Mouse (Mus musculus): ENCODE measurements around the gene Synm. TPM values are rescaled to one million over a fixed set of nuclear protein-coding genes. Genes with fewer than 3 reads are reported as not detected.

The Synm gene
- 14.0 and 17.2 TPM in 2 replicates for polyA plus RNA-seq (2012; rRNA removed)

DNA sequence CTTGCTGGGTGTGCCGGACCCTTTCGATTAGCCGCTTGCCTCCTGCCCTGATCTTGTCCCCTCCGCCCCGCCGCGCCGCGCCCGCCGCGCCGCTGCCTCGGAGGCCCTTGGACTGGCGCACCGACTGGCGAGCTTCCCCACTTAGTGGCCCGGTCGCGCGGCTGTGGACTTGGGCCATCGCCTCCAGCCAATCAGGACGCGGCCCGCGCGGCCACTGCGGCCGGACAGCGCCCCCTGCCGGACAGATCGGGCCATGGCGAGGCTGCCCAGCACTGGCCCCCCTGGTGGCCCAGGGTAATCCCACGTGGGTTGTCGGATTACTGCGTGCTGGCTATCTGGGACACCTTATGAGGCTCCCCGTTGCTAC, at the start of gene Synm:
Gene Synm, minus strand, starts transcription at position 114 of the 367 bp plus-strand sequence.
- H3K4me3 ChIP-seq (replicated peaks; ENCODE audit: extremely low read depth, low read depth, low read length), result peak within 1 kb of the TSS; percentile 75
- WGBS, result under 1% methylated on average over 37 of the region's 37 CpGs
- H3K4me1 ChIP-seq (ENCODE audit: control insufficient read depth, insufficient read depth, low read length), result no peaks in the 10 kb centered on the region
- TF ChIP-seq CTCF (IDR thresholded peaks at IDR 0.05; ENCODE audit: insufficient read depth, low read length), result peak; percentile 57
- peak; percentile 32; the same call in 1 of the 2 replicates for TF ChIP-seq POLR2A (IDR thresholded peaks at IDR 0.05; ENCODE audit: borderline replicate concordance, extremely low read depth, low read depth, low read length)
- DNase-seq, result peak; percentile 97

DNA sequence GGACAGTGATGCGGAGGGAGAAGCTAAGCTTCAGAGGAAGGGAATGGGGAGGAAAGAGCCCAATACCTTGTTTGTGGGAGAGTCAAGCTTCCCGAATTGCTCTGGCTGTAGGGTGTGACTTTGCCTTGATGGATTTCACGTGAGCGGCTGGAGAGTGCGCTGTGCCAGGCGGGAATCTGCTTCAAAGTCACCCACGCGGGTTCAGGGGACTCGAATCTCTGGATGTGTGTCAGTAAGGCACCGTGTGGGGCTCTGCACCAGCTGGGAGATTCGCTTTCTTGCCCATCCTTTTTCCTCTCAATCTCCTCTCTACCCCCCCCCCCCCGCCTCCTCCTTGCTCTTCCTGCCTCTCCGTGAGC, 44.3 kb upstream of the Synm start:
- WGBS, result 9% methylated on average over 13 of the region's 13 CpGs

DNA sequence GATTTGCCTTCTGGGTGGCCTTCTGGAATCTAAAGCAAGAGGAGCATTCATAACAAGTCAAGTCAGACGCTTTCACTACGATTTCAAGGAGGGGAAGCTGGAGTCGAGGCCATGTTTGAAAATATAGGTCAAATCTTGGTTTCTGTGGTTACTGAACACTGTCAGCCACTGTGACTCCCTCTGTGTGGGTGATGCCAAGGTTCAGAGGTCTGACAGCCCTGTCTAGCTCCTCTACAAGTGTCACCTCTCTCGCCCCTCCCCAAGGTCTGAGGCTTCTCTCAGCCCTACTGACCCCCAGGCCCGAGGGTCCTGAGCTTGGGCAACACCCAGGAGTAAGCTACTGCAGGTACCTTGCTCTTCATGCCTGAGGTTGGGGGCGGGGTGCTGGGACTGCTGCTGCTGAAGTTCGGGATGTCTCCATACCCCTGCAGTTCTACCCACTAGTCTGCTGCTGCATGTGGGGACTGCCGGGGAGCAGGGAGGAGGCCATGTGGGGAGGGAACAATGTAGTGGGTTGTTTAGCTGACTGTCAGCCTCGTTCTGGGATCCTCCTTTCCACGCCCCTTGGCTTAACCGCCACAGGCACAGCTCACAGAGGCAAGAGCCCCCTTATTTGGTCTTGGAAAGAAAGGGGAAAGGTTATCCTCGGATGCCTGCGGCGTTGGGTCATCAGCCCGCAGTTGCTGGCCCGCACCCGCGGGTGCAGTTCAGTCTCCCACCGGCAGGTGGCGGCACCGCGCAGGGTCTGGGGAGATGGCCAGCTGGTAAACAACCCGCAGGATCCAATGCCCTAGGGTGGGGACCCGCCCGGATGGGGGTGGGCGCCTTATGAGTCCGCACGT, 43.7 kb upstream of the Synm start:
- 13% methylated on average over 28 of the region's 28 CpGs for WGBS
- Histone ChIP-seq H3K4me3 (replicated peaks; ENCODE audit: extremely low read depth, low read depth, low read length) (peak overlapping the region; percentile 9), H3K4me1 (ENCODE audit: control insufficient read depth, insufficient read depth, low read length) (no peaks in the 10 kb centered on the region)
- peak; percentile 67 for TF ChIP-seq CTCF (IDR thresholded peaks at IDR 0.05; ENCODE audit: insufficient read depth, low read length)
- no peak; the same call in 1 of the 2 replicates for TF ChIP-seq POLR2A (IDR thresholded peaks at IDR 0.05; ENCODE audit: borderline replicate concordance, extremely low read depth, low read depth, low read length)
- peak; percentile 84 for DNase-seq

More for the DNA sequence above, 44.3 kb upstream of the Synm start:
- no peaks in the 10 kb centered on the region for H3K4me1 ChIP-seq (ENCODE audit: control insufficient read depth, insufficient read depth, low read length)
- peak overlapping the region; percentile 9 for H3K4me3 ChIP-seq (replicated peaks; ENCODE audit: extremely low read depth, low read depth, low read length)
- no peak for TF ChIP-seq CTCF (IDR thresholded peaks at IDR 0.05; ENCODE audit: insufficient read depth, low read length)
- no peak for TF ChIP-seq POLR2A (IDR thresholded peaks at IDR 0.05; ENCODE audit: borderline replicate concordance, extremely low read depth, low read depth, low read length)
- DNase-seq, result no peak

DNA sequence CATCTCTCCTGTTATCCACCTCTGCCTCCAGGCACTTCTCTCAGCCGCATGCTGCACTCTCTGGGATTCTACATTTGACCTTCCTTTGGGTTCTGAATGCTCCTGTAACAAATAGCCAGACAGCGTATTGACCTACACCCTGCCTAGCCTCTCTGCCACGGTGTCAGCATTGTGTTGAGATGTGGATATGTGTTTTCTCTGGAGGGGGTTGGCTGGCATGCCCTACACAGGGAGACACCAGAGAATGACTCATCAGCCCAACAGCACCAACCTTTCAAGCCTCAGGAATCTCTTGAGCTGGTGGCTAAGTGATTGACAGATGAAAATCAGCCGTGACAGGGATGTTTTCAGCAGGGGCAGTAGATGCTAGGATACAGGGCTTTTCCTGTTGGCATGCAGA, 41.5 kb upstream of the Synm start:
- Histone ChIP-seq H3K4me1 (ENCODE audit: control insufficient read depth, insufficient read depth, low read length) (no peaks in the 10 kb centered on the region), H3K4me3 (replicated peaks; ENCODE audit: extremely low read depth, low read depth, low read length) (no peak overlapping the region)
- no peak for DNase-seq
- 72% methylated on average over 4 of the region's 4 CpGs for WGBS
- TF ChIP-seq CTCF (IDR thresholded peaks at IDR 0.05; ENCODE audit: insufficient read depth, low read length), result no peak
- TF ChIP-seq POLR2A (IDR thresholded peaks at IDR 0.05; ENCODE audit: borderline replicate concordance, extremely low read depth, low read depth, low read length), result no peak

DNA sequence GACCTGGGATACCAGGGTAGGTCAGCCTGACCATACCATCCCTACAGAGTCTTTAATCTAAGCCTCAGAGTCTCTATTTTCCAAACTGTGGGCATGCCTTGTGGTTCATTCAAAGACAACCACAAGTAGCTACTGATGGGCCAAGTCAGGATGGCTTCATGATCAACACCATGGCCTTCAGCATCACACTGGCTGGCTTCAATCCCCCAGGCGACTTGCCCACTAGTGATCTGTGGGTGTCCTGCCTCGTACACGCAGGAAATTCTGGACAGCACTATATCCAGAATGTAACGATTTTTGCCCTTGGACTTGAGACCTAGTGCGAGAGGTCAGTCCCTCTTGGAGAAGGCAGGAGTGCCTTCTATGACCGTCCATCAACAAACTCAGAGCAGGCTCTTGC, 41.0 kb upstream of the Synm start:
- WGBS, result 91% methylated on average over 6 of the region's 6 CpGs
- Histone ChIP-seq H3K4me1 (ENCODE audit: control insufficient read depth, insufficient read depth, low read length) (no peaks in the 10 kb centered on the region), H3K4me3 (replicated peaks; ENCODE audit: extremely low read depth, low read depth, low read length) (no peak overlapping the region)
- no peak for TF ChIP-seq POLR2A (IDR thresholded peaks at IDR 0.05; ENCODE audit: borderline replicate concordance, extremely low read depth, low read depth, low read length)
- no peak for TF ChIP-seq CTCF (IDR thresholded peaks at IDR 0.05; ENCODE audit: insufficient read depth, low read length)
- DNase-seq, result no peak

DNA sequence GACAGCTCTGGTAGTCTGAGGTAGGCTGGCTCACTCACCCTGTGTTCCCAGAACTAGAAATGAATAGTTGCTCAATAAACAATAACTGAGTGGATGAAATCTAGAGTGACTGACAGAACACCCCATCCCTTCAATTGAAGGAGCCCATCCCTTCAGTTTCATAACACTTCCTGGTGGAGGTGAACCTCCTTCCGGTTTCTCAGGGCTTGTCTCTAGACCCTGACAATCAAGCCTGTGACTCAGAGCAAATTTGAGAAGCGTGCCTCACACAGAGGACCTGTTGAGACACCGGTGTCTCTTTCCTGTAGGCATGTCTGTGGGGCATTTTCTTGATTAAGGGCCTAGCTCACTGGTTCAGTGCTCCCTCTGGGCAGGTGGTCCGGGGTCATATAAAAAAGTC, 38.9 kb upstream of the Synm start:
- TF ChIP-seq POLR2A (IDR thresholded peaks at IDR 0.05; ENCODE audit: borderline replicate concordance, extremely low read depth, low read depth, low read length) (no peak), CTCF (IDR thresholded peaks at IDR 0.05; ENCODE audit: insufficient read depth, low read length) (no peak)
- no peak for DNase-seq
- Histone ChIP-seq H3K4me3 (replicated peaks; ENCODE audit: extremely low read depth, low read depth, low read length) (no peak overlapping the region), H3K4me1 (ENCODE audit: control insufficient read depth, insufficient read depth, low read length) (no peaks in the 10 kb centered on the region)
- WGBS, result 77% methylated on average over 4 of the region's 4 CpGs

DNA sequence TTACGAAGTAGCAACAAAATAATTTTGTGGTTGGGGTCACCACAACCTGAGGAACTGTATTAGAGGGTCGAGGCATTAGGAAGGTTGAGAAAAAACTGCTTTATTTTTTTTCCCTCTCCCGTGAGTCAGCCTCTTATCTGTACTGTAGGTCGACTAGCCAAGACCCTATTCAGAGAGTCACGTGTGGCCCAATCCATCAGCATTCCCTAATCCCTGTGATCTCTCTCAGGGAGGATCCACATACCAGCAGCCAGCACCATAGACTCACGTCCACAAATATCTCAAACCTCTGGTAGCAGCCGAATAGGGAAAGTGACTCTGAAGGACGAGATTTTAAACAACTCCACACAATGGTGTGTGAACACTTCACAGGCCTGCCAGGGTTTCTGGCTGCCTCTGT, 37.5 kb upstream of the Synm start:
- H3K4me1 ChIP-seq (ENCODE audit: control insufficient read depth, insufficient read depth, low read length), result no peaks in the 10 kb centered on the region
- WGBS, result 34% methylated on average over 8 of the region's 8 CpGs
- no peak overlapping the region for H3K4me3 ChIP-seq (replicated peaks; ENCODE audit: extremely low read depth, low read depth, low read length)
- TF ChIP-seq CTCF (IDR thresholded peaks at IDR 0.05; ENCODE audit: insufficient read depth, low read length), result no peak
- TF ChIP-seq POLR2A (IDR thresholded peaks at IDR 0.05; ENCODE audit: borderline replicate concordance, extremely low read depth, low read depth, low read length), result no peak
- no peak for DNase-seq

DNA sequence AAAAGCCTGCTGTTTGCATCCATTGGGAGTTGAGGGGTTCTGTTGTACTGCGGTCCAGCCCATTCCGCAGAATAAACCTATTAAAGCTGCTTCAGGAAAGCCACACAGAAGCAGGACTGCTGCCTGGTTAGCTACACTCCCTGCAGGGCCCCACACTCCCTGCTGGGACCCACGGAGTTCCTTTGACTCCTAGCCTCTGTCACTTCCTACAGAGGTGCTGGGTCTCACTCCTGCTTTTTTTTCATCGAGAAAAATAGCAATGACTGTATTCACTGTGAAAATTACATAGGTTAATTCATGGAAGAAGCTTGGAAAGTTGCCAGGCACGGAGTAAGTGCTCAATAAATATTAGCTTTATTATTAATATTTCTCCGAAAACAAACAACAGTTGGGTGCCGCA, 33.9 kb upstream of the Synm start:
- DNase-seq, result no peak
- 58% methylated on average over 7 of the region's 7 CpGs for WGBS
- Histone ChIP-seq H3K4me3 (replicated peaks; ENCODE audit: extremely low read depth, low read depth, low read length) (no peak overlapping the region), H3K4me1 (ENCODE audit: control insufficient read depth, insufficient read depth, low read length) (no peaks in the 10 kb centered on the region)
- TF ChIP-seq CTCF (IDR thresholded peaks at IDR 0.05; ENCODE audit: insufficient read depth, low read length) (no peak), POLR2A (IDR thresholded peaks at IDR 0.05; ENCODE audit: borderline replicate concordance, extremely low read depth, low read depth, low read length) (no peak)

DNA sequence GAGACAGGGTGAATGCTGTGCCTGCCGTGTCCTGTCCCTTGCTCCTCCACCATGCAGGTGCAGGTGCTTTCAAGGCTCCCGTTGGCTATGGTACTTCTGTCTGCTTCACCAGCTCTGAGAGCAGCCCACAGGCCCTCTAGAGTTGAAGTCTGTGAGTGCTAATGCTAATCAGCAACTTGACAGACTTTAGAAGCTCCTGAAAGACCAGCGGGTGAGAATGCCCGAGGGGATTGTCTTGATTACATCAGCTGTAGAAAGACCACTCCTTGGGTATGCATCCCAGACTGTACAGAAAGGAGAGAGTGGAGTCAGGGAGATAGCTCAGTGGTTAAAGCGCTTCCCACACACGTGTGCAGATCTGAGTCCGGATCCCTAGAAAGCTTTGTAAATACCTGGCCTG, 31.7 kb upstream of the Synm start:
- WGBS, result 67% methylated on average over 7 of the region's 7 CpGs
- no peak for TF ChIP-seq CTCF (IDR thresholded peaks at IDR 0.05; ENCODE audit: insufficient read depth, low read length)
- no peak for TF ChIP-seq POLR2A (IDR thresholded peaks at IDR 0.05; ENCODE audit: borderline replicate concordance, extremely low read depth, low read depth, low read length)
- no peak for DNase-seq
- H3K4me1 ChIP-seq (ENCODE audit: control insufficient read depth, insufficient read depth, low read length), result no peaks in the 10 kb centered on the region
- no peak overlapping the region for H3K4me3 ChIP-seq (replicated peaks; ENCODE audit: extremely low read depth, low read depth, low read length)

DNA sequence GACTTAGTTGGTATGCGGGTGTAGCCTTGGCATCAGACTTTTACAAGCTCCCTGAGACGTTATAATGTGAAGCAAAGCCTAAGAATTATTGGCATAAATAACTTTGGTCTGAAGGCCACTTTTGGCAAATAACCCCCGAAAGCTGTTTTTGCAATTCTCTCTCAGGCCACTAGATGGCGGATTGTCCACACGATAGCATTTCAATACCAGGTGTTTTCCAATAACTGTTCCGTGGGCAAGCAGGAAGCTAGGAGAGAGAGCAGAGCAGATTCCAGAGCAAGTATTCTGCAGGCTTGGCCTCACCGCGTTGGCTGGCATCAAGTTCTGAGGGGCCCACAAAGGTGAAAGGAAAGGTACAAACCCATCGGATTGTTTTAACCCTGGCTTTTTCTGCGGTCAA, 29.2 kb upstream of the Synm start:
- Histone ChIP-seq H3K4me3 (replicated peaks; ENCODE audit: extremely low read depth, low read depth, low read length) (no peak overlapping the region), H3K4me1 (ENCODE audit: control insufficient read depth, insufficient read depth, low read length) (no peaks in the 10 kb centered on the region)
- TF ChIP-seq CTCF (IDR thresholded peaks at IDR 0.05; ENCODE audit: insufficient read depth, low read length), result peak; percentile 49
- no peak for TF ChIP-seq POLR2A (IDR thresholded peaks at IDR 0.05; ENCODE audit: borderline replicate concordance, extremely low read depth, low read depth, low read length)
- peak; percentile 54 for DNase-seq
- 14% methylated on average over 10 of the region's 10 CpGs for WGBS
